Mouse (Mus musculus) embryonic fibroblast, embryonic 13.5 days (primary cell): ENCODE measurements around the gene Smox. TPM values are rescaled to one million over a fixed set of nuclear protein-coding genes. Genes with fewer than 3 reads are reported as not detected.

Experiments used
- H3K27ac ChIP-seq: 2 replicates; pipeline ENCODE4 v1.5.1; 2012; ENCODE audit warnings: low read length, control low read depth, inconsistent platforms; ENCODE audit not compliant: insufficient read depth
- H3K4me1 ChIP-seq: 2 replicates; pipeline ENCODE4 v1.6.1; 2011; ENCODE audit warnings: low read length; ENCODE audit not compliant: control insufficient read depth, insufficient read depth
- H3K4me3 ChIP-seq: 2 replicates; pipeline ENCODE4 v1.5.1; 2011; ENCODE audit warnings: mild to moderate bottlenecking, control low read depth, low read length; ENCODE audit not compliant: insufficient read depth
- CTCF ChIP-seq: IDR thresholded peaks from 2 replicates; pipeline ENCODE4 v1.5.1; 2011; ENCODE audit warnings: mild to moderate bottlenecking, control low read depth, low read length, moderate library complexity, borderline replicate concordance; ENCODE audit not compliant: insufficient read depth
- POLR2A ChIP-seq: IDR thresholded peaks from 2 replicates; pipeline ENCODE4 v1.6.1; 2011; ENCODE audit warnings: low read depth, mild to moderate bottlenecking, control low read depth, low read length, moderate library complexity
- polyA plus RNA-seq: library from polyadenylated mRNA; stranded (reverse); fragments of >200 nt; gene quantifications from 2 replicates; pipeline ENCODE4 v1.2.4, GENCODE M21; 2011; ENCODE audit warnings: low read depth; ENCODE audit not compliant: missing spikeins, insufficient read length

The Smox gene
- polyA plus RNA-seq, 1 experiment, result 21.0 TPM

- Histone ChIP-seq H3K27ac (no peak overlapping the region), H3K4me1 (no peaks in the 10 kb centered on the region), H3K4me3 (peak overlapping the region; percentile 57)
- TF ChIP-seq CTCF (no peak), POLR2A (peak; percentile 88)
Measured at GRCm38 (mm10) chr2:131491707-131492595, 655 bp downstream of the Smox start.

GRCm38 (mm10) chr2:131492596-131493139, 1.4 kb downstream of the Smox start:
- H3K4me3 ChIP-seq, result peak overlapping the region; percentile 57
- no peak for TF ChIP-seq CTCF
- TF ChIP-seq POLR2A, result no peak
- H3K4me1 ChIP-seq, result no peaks in the 10 kb centered on the region
- no peak overlapping the region for H3K27ac ChIP-seq

- no peaks in the 10 kb centered on the region for H3K4me1 ChIP-seq
- no peak overlapping the region for H3K27ac ChIP-seq
- H3K4me3 ChIP-seq, result no peak overlapping the region
- TF ChIP-seq CTCF, result no peak
- no peak for TF ChIP-seq POLR2A
Measured at GRCm38 (mm10) chr2:131493446-131493845, 2.1 kb downstream of the Smox start.

GRCm38 (mm10) chr2:131495256-131495655, 4.0 kb downstream of the Smox start:
- H3K4me1 ChIP-seq, result no peaks in the 10 kb centered on the region

GRCm38 (mm10) chr2:131496125-131496820, 5.0 kb downstream of the Smox start:
- TF ChIP-seq CTCF, result no peak
- TF ChIP-seq POLR2A, result no peak
- Histone ChIP-seq H3K4me3 (no peak overlapping the region), H3K27ac (no peak overlapping the region), H3K4me1 (no peaks in the 10 kb centered on the region)

More at GRCm38 (mm10) chr2:131495256-131495655, 4.0 kb downstream of the Smox start:
- Histone ChIP-seq H3K4me3 (no peak overlapping the region), H3K27ac (no peak overlapping the region)
- no peak for TF ChIP-seq POLR2A
- TF ChIP-seq CTCF, result no peak

- no peaks in the 10 kb centered on the region for H3K4me1 ChIP-seq
- no peak overlapping the region for H3K27ac ChIP-seq
- H3K4me3 ChIP-seq, result no peak overlapping the region
- TF ChIP-seq POLR2A (no peak), CTCF (no peak)
Measured at GRCm38 (mm10) chr2:131497224-131497856, 6.0 kb downstream of the Smox start.

GRCm38 (mm10) chr2:131498219-131498618, 6.9 kb downstream of the Smox start:
- H3K27ac ChIP-seq, result no peak overlapping the region
- TF ChIP-seq CTCF, result no peak
- TF ChIP-seq POLR2A, result no peak
- no peaks in the 10 kb centered on the region for H3K4me1 ChIP-seq
- H3K4me3 ChIP-seq, result no peak overlapping the region

- Histone ChIP-seq H3K4me1 (no peaks in the 10 kb centered on the region), H3K27ac (no peak overlapping the region), H3K4me3 (no peak overlapping the region)
- TF ChIP-seq POLR2A (no peak), CTCF (no peak)
Measured at GRCm38 (mm10) chr2:131499290-131499845, 8.1 kb downstream of the Smox start.

GRCm38 (mm10) chr2:131501886-131502285, 10.6 kb downstream of the Smox start:
- no peak for TF ChIP-seq POLR2A
- no peak for TF ChIP-seq CTCF
- Histone ChIP-seq H3K27ac (no peak overlapping the region), H3K4me3 (no peak overlapping the region), H3K4me1 (no peaks in the 10 kb centered on the region)
